Mouse (Mus musculus): Measurements from ENCODE around the gene Mrm2. TPM values are rescaled to one million over a fixed set of nuclear protein-coding genes. Genes with fewer than 3 reads are reported as not detected.

The Mrm2 gene
- 5.5 TPM for total RNA-seq (2023)

DNA sequence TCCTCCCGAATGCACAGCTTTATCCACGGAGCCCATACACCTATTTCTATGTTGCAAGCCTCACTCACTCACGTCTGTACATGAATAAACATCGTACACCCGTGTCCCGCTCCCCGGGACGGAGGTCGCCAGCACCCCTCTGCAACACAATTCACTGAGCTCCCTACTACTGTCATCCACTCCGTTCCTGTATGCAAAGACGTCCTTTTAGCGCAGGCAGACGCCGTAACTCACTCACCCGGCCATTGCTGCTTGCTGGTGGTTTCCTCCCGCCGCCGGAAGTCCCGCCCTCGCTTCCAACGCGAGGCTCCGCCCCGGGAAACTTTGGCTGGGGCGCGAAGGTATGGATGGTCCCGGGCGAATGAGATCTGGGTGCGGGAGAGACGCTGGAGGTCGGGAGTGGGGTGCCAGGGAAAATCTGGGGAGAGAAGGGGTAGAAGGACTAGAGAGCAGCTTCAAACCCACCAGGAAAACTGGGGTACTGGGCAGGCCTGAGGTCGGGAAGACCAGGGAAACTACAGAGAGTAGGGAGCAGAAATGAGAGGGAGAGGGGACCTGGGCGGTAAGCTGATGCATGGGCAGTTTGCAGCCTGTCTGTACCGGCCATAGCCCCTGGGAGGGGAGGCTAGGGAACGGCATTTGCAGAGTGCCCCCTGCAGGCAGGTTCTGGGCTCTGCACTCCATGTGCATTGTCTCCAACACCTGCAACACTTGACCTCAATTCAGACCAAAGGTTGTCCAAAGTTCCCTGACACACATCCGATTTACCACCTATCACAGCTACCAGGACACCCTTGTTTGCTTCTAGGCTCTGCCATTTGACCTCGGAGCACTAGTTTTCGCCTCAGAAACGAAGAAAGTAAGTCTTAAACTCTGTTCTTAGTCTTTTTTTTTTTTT lies at the start of gene Mrm2:
Mrm2 (minus strand) TSS at position 284 of the 898 bp plus-strand sequence.

DNA sequence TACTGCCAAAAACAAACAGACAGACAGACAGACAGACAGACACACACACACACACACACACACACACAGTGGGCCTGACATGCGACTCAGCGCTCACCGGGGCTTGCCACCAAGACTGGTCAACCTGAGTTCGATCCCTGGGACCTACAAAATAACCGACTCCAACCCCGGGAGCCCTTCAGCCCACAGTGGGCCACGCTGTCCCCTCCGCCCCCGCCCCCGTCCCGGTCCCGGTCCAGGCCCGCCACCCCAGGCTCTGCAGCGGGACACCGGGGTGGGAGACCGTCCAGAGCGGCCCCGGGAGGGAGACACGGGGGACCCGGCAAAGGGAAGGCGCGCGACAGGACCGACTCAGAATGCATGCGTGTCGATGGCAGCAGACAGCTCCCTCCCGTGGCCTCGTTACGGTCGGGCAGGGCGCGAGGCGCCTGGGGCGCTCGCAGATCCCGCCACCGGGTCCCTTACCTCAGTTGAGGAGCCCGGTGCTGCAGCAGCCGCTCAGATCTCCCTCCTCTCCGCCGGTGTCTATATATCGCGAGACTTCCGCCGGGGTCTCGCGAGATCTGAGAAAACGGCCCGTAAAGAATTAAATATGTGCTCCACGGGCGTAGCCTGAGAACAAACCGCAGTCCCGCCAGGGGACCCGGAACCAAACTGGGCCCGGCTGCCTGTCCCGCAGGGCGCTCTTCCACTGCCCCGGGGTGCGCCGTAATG lies 10.5 kb downstream of the Mrm2 start, which contains the start of the genes Mad1l1 and Nudt1:
Mad1l1 (minus strand) TSS at position 511 of the 714 bp plus-strand sequence.
Nudt1 (plus strand) TSS at position 615 of the 714 bp plus-strand sequence.

Other genes starting within 250 kb of the Mrm2 start
- gene Mad1l1, start 10.3 kb downstream of the Mrm2 start, total RNA-seq (2023) = 38.3 TPM
- 8.2 TPM for gene Nudt1, start 10.2 kb downstream of the Mrm2 start, total RNA-seq (2023)
- 14.2 TPM for gene Snx8, start 57.4 kb upstream of the Mrm2 start, total RNA-seq (2023)
- gene Eif3b, start 87.4 kb upstream of the Mrm2 start, total RNA-seq (2023) = 122 TPM
- 0.18 TPM for gene Gm4869, start 113.7 kb upstream of the Mrm2 start, total RNA-seq (2023)
- gene Chst12, start 173.7 kb upstream of the Mrm2 start, total RNA-seq (2023) = 9.1 TPM
- gene Grifin, start 233.2 kb upstream of the Mrm2 start, total RNA-seq (2023) = 1.0 TPM

Measured in CD4-positive naive resting alpha-beta T cell, adult 76 days (primary cell).